Mouse (Mus musculus): Measurements from ENCODE around the gene Krtap8-1.

The Krtap8-1 gene

DNA sequence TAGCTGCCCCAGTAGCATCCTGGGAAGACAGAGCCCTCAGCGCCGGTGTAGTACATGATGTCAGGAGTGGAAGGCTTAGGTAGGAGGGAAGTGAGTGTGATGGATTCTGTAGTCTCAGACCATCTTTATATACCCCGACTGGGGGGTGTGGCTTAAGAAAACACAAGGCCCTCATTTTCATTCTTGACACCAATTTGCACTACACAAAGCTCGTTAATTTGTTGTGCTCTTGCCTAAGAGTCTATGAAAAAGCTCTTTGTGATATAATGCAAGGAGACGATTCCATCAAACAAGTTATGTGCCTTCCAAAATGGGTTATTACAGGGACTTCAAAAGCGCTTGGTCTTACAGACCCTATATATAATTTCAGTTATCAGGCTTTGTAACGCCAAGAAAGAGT, at the start of gene Krtap8-1:
TSS of gene Krtap8-1 (minus strand) at position 101 of the 400 bp plus-strand sequence.
- DNase-seq = no peak

DNA sequence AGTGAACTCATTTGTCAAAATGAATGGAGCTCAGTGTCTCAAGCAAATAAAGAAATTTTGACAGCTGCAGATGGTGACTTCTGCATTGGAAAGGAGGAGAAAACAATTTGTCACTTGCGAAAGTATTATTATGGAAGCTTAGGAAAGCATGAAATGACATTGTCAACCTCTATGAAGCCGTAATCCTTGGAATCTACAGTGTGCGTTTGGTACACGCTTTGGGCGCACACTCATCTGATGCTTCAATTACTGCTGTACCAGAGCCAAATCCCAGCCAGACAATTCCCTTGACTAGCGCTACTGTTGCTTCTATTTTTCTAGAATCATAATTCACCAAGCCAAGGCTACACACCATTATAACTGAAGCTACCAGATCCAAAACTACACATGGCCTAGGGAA, 49.6 kb upstream of the Krtap8-1 start:
- no peak for DNase-seq

- DNase-seq = no peak
Measured at GRCm38 (mm10) chr16:89530547-89530946, 42.8 kb upstream of the Krtap8-1 start.

GRCm38 (mm10) chr16:89529846-89530245, 42.1 kb upstream of the Krtap8-1 start:
- DNase-seq = no peak

- DNase-seq = no peak
Measured at GRCm38 (mm10) chr16:89528380-89528779, 40.6 kb upstream of the Krtap8-1 start.

DNA sequence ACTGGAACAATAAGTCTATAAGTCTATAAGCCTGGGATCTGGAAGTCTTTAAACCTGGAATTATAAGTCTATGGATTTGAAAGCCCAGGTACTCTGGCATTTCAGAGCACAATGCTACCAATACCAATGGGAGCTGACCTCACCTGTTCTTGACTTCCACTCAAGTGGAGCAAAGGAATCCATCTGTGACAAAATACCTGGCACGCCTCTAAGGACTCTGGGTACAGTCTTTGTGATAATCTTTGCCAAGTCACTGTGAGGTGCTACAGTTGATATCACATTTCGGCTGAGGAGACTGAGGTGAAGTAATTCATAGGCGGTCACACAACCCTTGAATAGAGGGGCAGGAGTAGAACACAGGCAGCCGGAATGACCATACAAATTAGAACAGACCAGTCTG, 33.2 kb upstream of the Krtap8-1 start:
- no peak for DNase-seq

- no peak for DNase-seq
Measured at GRCm38 (mm10) chr16:89520555-89520954, 32.8 kb upstream of the Krtap8-1 start.

- DNase-seq = no peak
Measured at GRCm38 (mm10) chr16:89520091-89520490, 32.3 kb upstream of the Krtap8-1 start.

DNA sequence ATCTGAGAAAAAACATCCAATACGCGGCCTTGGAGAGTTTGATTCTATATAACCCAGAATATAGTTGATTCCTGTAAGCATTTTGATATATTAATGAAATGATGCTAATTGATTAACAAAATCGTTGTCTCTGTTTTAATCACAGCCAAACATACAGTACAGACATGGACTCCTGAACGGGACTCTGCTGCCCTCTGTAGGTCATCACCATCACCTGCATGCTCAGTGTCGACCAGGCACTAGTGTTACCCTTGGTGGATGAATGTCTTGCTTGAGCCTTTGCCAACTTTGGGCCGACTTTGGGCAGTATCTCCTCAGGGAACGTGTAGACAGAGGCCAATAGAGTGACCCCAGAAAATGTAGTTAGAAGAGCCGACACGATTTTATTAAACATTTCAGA, 29.9 kb upstream of the Krtap8-1 start:
- DNase-seq = peak; percentile 26 to 35

- no peak for DNase-seq
Measured at GRCm38 (mm10) chr16:89513431-89513830, 25.7 kb upstream of the Krtap8-1 start.

GRCm38 (mm10) chr16:89508223-89508622, 20.5 kb upstream of the Krtap8-1 start, which contains the start of gene Krtap7-1:
TSS of gene Krtap7-1 (minus strand) at chr16:89508323.
- DNase-seq = no peak

GRCm38 (mm10) chr16:89503571-89503970, 15.8 kb upstream of the Krtap8-1 start:
- DNase-seq = no peak

DNA sequence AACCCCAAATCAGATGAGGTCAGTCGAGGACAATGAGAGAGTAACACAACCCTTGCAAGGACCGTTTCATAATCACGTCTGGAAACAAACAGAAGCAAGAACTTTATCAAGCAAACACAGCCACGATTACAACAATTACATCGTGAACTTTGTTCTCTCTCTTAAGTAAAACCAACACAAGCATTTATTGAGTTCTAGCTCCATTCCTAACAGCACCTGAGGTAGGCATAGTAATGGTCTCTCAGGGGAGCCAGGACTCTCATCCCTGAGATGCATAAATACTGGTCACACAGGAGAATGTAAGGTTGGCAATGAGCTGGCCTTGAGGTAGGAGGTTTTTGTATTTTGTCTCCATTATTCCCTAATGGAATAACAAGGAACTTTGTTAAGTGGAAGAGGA, 14.1 kb upstream of the Krtap8-1 start:
- DNase-seq = no peak

DNA sequence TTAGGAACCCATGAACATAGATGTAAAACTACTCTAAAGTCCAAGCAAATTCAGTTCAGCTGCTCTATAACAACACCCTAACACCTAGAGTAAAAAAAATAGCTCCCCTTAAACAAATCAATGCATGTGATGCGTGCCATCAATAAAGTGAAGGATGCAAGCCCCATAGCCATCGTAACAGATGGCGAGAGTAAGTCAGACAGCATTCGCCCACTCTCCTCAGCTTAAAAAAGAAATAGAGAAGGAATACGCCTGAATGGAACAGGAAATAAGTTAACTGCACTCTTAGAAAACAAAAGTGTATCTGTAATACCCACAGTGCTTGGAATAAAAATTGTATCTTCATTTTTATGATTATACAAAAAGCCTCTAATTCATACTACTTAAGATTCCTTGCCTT, 9.2 kb upstream of the Krtap8-1 start:
- no peak for DNase-seq

- DNase-seq = no peak
Measured at GRCm38 (mm10) chr16:89495394-89496153, 7.8 kb upstream of the Krtap8-1 start.

DNA sequence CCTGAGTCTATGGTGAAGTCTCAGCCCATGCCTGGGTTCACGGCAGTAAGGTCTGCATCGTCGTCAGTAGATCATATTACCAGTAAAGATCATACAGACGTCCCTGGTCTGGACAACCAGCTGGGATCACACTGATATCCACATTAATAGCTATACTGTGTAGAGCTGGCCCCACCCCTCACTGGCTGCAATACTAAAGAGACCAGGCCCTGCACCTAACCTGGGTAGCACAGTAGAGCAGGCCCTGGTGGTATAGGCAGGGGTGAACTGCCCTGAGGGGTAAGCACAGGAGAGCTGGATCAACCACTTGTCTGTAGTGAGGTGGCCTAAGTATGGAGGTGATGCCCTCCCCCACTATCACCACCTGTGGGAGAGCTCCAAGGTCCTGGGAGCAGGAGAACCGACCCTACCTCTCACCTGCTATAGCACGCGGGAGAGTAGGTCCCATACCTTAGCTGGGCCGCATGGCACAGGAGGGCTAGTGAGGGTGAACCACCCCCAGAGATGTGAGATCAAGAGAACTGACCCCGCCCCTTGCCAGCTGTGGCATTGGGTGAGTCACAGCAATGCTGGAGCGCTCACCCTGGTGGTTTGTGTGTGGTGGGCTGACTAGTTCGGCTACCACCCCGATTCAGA, 10.0 kb downstream of the Krtap8-1 start:
- no peak for DNase-seq

GRCm38 (mm10) chr16:89461189-89461588, 26.6 kb downstream of the Krtap8-1 start:
- DNase-seq = no peak

All from cerebellum, adult 18-20 months (tissue).